Mouse (Mus musculus): ENCODE measurements around the gene Sptbn1.

DNA sequence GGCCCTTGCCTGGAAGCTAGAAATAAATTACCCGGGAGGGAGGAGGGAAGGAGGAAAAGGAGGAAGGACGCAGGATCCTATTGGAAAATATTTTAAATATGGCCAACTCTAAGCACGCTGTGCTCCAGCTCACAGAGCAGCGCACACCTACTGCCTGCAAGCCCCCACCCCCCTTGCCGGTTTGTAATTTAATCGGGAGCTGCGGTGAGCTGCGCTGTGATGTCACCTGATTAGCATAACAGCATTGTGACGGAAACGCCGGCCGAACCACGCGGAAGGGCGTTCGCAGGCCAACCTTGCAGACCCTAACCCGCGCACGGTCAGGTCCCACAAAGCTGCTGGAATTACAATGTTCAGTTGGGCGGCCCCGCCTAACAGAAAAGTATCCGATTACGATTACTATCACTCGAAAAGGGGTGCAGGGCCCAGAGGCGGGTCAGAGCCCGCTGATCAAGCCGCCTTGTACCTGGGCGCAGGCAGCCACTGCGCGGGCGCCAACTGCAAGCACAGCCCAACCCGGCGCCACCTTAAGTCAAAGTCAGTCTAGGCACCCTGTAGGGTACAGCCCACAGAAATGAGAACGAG is 69.8 kb downstream of the Sptbn1 start:
- TF ChIP-seq CTCF (IDR thresholded peaks at IDR 0.05), result peak; percentile 22; the same call in 1 of the 2 replicates
- no peak for TF ChIP-seq EP300 (IDR thresholded peaks at IDR 0.05)
